Mouse (Mus musculus): ENCODE measurements around the gene Tmem199. TPM values are rescaled to one million over a fixed set of nuclear protein-coding genes. Genes with fewer than 3 reads are reported as not detected.
"Not testable (repeated sequence)": the region's sequence is repeated elsewhere in the genome, so short reads cannot be mapped to it uniquely, and the experiment has no call there.

The Tmem199 gene
- polyA plus RNA-seq, 1 experiment from 2014 or later: 41.7 TPM

DNA sequence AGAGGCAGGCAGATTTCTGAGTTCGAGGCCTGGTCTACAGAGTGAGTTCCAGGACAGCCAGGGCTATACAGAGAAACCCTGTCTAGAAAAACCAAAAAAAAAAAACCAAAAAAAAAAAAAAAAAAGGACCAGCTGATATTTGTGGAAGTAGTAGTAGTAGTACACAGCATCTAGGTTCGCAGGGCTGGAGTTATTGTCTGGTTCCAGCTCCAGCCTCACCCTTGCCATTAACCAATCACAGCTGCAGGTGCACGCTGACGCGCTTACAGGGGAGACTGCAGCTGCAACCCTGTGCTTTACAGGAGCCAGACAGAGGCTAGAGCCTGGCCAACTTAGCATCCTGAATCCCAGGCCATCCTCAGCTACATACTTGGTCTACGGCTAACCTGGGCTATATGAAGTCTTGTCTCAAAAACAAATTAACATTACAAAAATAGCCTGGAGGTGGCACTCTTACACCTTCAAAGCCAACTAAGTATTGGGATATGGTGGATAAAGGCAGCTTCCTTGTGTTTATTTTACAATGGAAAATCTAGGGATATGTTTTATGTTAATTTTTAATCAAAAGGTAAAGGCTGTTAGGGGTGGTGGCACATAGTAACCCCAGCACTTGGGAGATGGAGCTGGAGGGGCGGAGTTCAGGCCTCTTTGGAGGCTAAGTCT, 32.6 kb upstream of the Tmem199 start:
- no peaks in the 10 kb centered on the region for H3K27me3 ChIP-seq (replicated peaks)
- 83% methylated on average over 7 of the region's 7 CpGs for WGBS (ENCODE audit: insufficient replicate concordance)
- H3K4me1 ChIP-seq: peaks cover 42% of the 10 kb centered on the region
- no peak overlapping the region for H3K4me2 ChIP-seq
- no peak for ATAC-seq
- H3K9ac ChIP-seq: no peak overlapping the region
- H3K36me3 ChIP-seq: peaks cover 69% of the 10 kb centered on the region
- H3K9me3 ChIP-seq (replicated peaks): no peaks in the 10 kb centered on the region
- no peak overlapping the region for H3K4me3 ChIP-seq
- H3K27ac ChIP-seq: no peak overlapping the region

GRCm38 (mm10) chr11:78540358-78540757, 28.4 kb upstream of the Tmem199 start:
- peaks cover 68% of the 10 kb centered on the region for H3K36me3 ChIP-seq
- H3K27ac ChIP-seq: no peak overlapping the region
- ATAC-seq: no peak
- no peak overlapping the region for H3K4me2 ChIP-seq
- H3K9me3 ChIP-seq (replicated peaks): no peaks in the 10 kb centered on the region
- H3K4me3 ChIP-seq: no peak overlapping the region
- H3K4me1 ChIP-seq: peaks cover 35% of the 10 kb centered on the region
- WGBS (ENCODE audit: insufficient replicate concordance): 74% methylated on average over 3 of the region's 3 CpGs
- H3K27me3 ChIP-seq (replicated peaks): no peaks in the 10 kb centered on the region
- no peak overlapping the region for H3K9ac ChIP-seq

DNA sequence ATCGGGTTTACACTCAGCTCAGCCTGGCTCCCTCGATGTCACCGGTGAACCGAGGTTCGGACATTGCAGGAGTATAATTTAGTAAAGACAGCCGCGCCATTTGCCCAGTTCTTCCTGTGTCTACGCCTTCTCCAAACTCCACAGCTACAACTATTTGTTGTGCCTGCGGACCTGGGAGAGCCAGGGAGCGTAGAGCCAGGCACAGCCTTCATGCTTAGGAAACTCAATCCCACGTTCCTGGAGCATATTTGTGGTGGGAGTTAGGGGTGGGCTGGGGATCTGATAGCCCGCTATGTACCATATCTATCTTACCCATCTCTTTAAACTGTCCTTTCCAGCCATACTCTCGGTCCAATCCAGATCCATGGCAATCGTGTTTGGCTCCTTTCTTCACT, 24.7 kb upstream of the Tmem199 start:
- WGBS (ENCODE audit: insufficient replicate concordance): 2% methylated on average over 14 of the region's 14 CpGs

GRCm38 (mm10) chr11:78536080-78536689, 24.2 kb upstream of the Tmem199 start, which contains the start of the genes Tnfaip1 and Ift20:
Gene Tnfaip1 (minus strand): TSS chr11:78536332.
Gene Ift20 (plus strand): TSS chr11:78536361.
- Histone ChIP-seq H3K9ac (peak within 1 kb of the TSS; percentile 88), H3K9me3 (replicated peaks) (no peaks in the 10 kb centered on the region), H3K4me1 (peaks cover 35% of the 10 kb centered on the region), H3K27ac (peak within 1 kb of the TSS; percentile 89), H3K4me2 (peak within 1 kb of the TSS; percentile 83), H3K27me3 (replicated peaks) (no peaks in the 10 kb centered on the region), H3K4me3 (peak within 1 kb of the TSS; percentile 81), H3K36me3 (peaks cover 29% of the 10 kb centered on the region)
- peak; percentile 97 for ATAC-seq
- WGBS (ENCODE audit: insufficient replicate concordance): under 1% methylated on average over 52 of the region's 52 CpGs

More for the DNA sequence above, 24.7 kb upstream of the Tmem199 start:
- Histone ChIP-seq H3K27me3 (replicated peaks) (no peaks in the 10 kb centered on the region), H3K4me3 (peak overlapping the region; percentile 81), H3K27ac (peak overlapping the region; percentile 89), H3K36me3 (peaks cover 33% of the 10 kb centered on the region), H3K4me2 (peak overlapping the region; percentile 83), H3K4me1 (peaks cover 35% of the 10 kb centered on the region), H3K9ac (peak overlapping the region; percentile 88), H3K9me3 (replicated peaks) (no peaks in the 10 kb centered on the region)
- ATAC-seq: no peak

DNA sequence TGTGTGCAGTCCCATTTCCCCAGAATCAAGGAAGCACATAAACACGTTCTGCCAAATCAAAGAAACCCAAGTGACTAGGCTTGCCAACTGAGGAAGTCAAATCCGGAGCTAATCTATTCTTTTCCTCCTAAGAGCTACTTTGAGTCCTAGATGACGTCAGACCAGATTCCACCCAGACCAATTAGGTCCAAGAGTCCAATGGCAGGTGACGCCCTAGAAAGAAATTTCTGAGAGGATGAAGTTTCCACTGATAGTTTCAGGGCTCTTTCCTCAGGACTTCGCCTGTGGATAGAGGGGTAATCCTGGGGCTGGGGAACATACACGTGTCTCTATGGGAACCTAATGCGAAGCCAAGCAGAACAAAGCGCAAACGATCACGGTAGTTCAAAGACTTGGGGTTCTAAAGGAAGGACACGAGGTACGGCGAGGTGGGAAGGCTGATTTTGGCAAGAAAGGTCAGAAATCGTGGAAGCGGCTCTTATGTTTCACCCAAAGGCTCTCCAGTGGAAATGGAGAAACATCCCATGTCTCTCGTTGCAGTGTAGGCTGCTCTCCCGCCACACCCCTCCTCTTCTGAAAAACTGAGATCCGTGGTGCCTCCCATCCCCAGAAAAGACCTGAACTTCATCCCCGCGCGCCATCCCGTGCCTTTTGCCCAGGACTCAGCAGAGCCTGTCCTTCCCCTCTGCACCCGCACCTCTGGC, 23.6 kb upstream of the Tmem199 start:
- Histone ChIP-seq H3K9ac (peak overlapping the region; percentile 70), H3K27me3 (replicated peaks) (no peaks in the 10 kb centered on the region), H3K36me3 (peaks cover 23% of the 10 kb centered on the region), H3K4me3 (peak overlapping the region; percentile 81), H3K4me1 (peaks cover 35% of the 10 kb centered on the region), H3K4me2 (peak overlapping the region; percentile 83), H3K9me3 (replicated peaks) (no peaks in the 10 kb centered on the region), H3K27ac (peak overlapping the region; percentile 75)
- no peak for ATAC-seq
- WGBS (ENCODE audit: insufficient replicate concordance): 1% methylated on average over 23 of the region's 23 CpGs

- H3K4me3 ChIP-seq: no peak overlapping the region
- H3K4me1 ChIP-seq: peaks cover 35% of the 10 kb centered on the region
- no peak for ATAC-seq
- H3K27me3 ChIP-seq (replicated peaks): no peaks in the 10 kb centered on the region
- no peak overlapping the region for H3K9ac ChIP-seq
- peaks cover 19% of the 10 kb centered on the region for H3K36me3 ChIP-seq
- WGBS (ENCODE audit: insufficient replicate concordance): 79% methylated on average over 4 of the region's 4 CpGs
- H3K27ac ChIP-seq: no peak overlapping the region
- no peaks in the 10 kb centered on the region for H3K9me3 ChIP-seq (replicated peaks)
- peak overlapping the region; percentile 83 for H3K4me2 ChIP-seq
Observed at GRCm38 (mm10) chr11:78534516-78534915, 22.5 kb upstream of the Tmem199 start.

DNA sequence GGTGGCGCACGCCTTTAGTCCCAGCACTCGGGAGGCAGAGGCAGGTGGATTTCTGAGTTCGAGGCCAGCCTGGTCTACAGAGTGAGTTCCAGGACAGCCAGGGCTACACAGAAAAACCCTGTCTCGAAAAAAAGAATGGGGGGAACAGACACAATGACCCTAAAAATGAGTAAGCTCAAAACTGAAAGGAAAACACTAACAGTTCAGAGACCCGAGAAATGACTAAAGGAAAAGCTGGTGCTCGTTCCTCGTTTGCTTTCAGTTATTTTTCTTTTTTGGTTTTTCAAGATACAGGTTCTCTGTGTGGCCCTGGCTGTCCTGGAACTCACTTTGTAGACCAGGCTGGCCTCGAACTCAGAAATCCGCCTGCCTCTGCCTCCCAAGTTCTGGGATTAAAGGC, 19.5 kb upstream of the Tmem199 start:
- WGBS (ENCODE audit: insufficient replicate concordance): 68% methylated on average over 10 of the region's 10 CpGs
- H3K9ac ChIP-seq; H3K9me3 ChIP-seq (replicated peaks); H3K27ac ChIP-seq; H3K4me3 ChIP-seq; H3K4me2 ChIP-seq; ATAC-seq; H3K27me3 ChIP-seq (replicated peaks): not testable (repeated sequence)
- peaks cover 12% of the 10 kb centered on the region for H3K4me1 ChIP-seq
- H3K36me3 ChIP-seq: peaks cover 34% of the 10 kb centered on the region

- no peaks in the 10 kb centered on the region for H3K9me3 ChIP-seq (replicated peaks)
- peaks cover 39% of the 10 kb centered on the region for H3K36me3 ChIP-seq
- 57% methylated on average over 6 of the region's 6 CpGs for WGBS (ENCODE audit: insufficient replicate concordance)
- H3K27ac ChIP-seq: 0 out of 2 replicates have a peak overlapping the region, but pooled peaks have one; percentile 24
- peaks cover 12% of the 10 kb centered on the region for H3K4me1 ChIP-seq
- no peaks in the 10 kb centered on the region for H3K27me3 ChIP-seq (replicated peaks)
- H3K4me2 ChIP-seq: no peak overlapping the region
- H3K4me3 ChIP-seq: no peak overlapping the region
- H3K9ac ChIP-seq: no peak overlapping the region
- ATAC-seq: no peak
Observed at GRCm38 (mm10) chr11:78531046-78531445, 19.1 kb upstream of the Tmem199 start.

- no peak overlapping the region for H3K4me2 ChIP-seq
- H3K9ac ChIP-seq: no peak overlapping the region
- peaks cover 48% of the 10 kb centered on the region for H3K36me3 ChIP-seq
- no peaks in the 10 kb centered on the region for H3K27me3 ChIP-seq (replicated peaks)
- no peak for ATAC-seq
- WGBS (ENCODE audit: insufficient replicate concordance): 79% methylated on average over 12 of the region's 12 CpGs
- H3K4me1 ChIP-seq: peaks cover 3% of the 10 kb centered on the region
- H3K4me3 ChIP-seq: no peak overlapping the region
- peak overlapping the region; percentile 24; the same call in 1 of the 2 replicates for H3K27ac ChIP-seq
- H3K9me3 ChIP-seq (replicated peaks): no peaks in the 10 kb centered on the region
Observed at GRCm38 (mm10) chr11:78530001-78530400, 18.0 kb upstream of the Tmem199 start.

GRCm38 (mm10) chr11:78528714-78529113, 16.7 kb upstream of the Tmem199 start:
- no peaks in the 10 kb centered on the region for H3K4me1 ChIP-seq
- H3K9me3 ChIP-seq (replicated peaks): no peaks in the 10 kb centered on the region
- ATAC-seq: no peak
- H3K36me3 ChIP-seq: peaks cover 58% of the 10 kb centered on the region
- H3K4me2 ChIP-seq: no peak overlapping the region
- H3K27ac ChIP-seq: no peak overlapping the region
- H3K27me3 ChIP-seq (replicated peaks): no peaks in the 10 kb centered on the region
- no peak overlapping the region for H3K4me3 ChIP-seq
- 78% methylated on average over 9 of the region's 9 CpGs for WGBS (ENCODE audit: insufficient replicate concordance)
- H3K9ac ChIP-seq: no peak overlapping the region

- H3K9me3 ChIP-seq (replicated peaks): no peaks in the 10 kb centered on the region
- no peak overlapping the region for H3K27ac ChIP-seq
- H3K36me3 ChIP-seq: peaks cover 94% of the 10 kb centered on the region
- H3K27me3 ChIP-seq (replicated peaks): no peaks in the 10 kb centered on the region
- no peak for ATAC-seq
- WGBS (ENCODE audit: insufficient replicate concordance): 89% methylated on average over 2 of the region's 2 CpGs
- no peak overlapping the region for H3K4me3 ChIP-seq
- H3K4me1 ChIP-seq: no peaks in the 10 kb centered on the region
- no peak overlapping the region for H3K4me2 ChIP-seq
- no peak overlapping the region for H3K9ac ChIP-seq
Observed at GRCm38 (mm10) chr11:78524838-78525237, 12.9 kb upstream of the Tmem199 start.

All from liver, embryonic 12.5 days (tissue).